Comparison of ENCODE assay signal across 8 mouse cellular contexts in the genomic region with DNA sequence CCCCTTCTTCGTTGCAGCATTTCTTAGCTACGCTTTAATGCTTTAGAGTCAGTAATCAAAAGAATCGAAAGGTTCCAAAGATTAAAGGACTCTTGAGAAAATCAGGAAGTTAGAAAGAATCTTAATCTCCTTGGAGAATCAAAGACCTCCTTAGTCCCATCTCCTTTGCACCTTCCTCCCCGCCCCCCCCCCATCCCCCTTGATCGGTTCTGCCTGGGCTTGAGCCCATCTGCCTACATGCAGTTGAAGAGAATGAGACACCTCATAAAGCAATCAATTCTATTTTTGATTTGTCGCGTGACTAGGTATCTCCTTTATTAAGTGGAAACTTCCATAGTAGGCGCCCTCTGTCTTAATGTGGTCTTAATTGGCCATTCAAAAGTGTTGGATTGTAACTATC. TPM values are rescaled to one million over a fixed set of nuclear protein-coding genes. Genes with fewer than 3 reads are reported as not detected.
DNase-seq lines count a peak whose midpoint lies in the region; ATAC-seq and TF ChIP-seq lines count a peak whose summit lies in the region.

No protein-coding gene starts in this region.

- H3K4me2 ChIP-seq in embryonic facial prominence, embryonic 15.5 days (replicated peaks), result peak overlapping the region; percentile 94
- H3K4me2 ChIP-seq in intestine, embryonic 14.5 days (ENCODE audit: low read length), result peak overlapping the region; percentile 90

- 19% methylated on average over 8 of the region's 8 CpGs for WGBS in embryonic facial prominence, embryonic 15.5 days
- WGBS in intestine, embryonic 14.5 days, result 29% methylated on average over 8 of the region's 8 CpGs
- WGBS in cerebellum, adult 2 months, result 26% methylated on average over 8 of the region's 8 CpGs

- peak overlapping the region; percentile 96 for H3K27ac ChIP-seq in layer of hippocampus, adult 2 months
- 0 out of 2 replicates have a peak overlapping the region, but pooled peaks have one; percentile 48 for H3K27ac ChIP-seq in embryonic facial prominence, embryonic 15.5 days (replicated peaks)
- H3K27ac ChIP-seq in intestine, embryonic 14.5 days (ENCODE audit: low read depth), result no peak overlapping the region
- H3K27ac ChIP-seq in cerebellum, adult 2 months (ENCODE audit: insufficient read depth, low read length), result no peak overlapping the region

- H3K4me1 ChIP-seq in embryonic facial prominence, embryonic 15.5 days, result peaks cover 27% of the 10 kb centered on the region
- H3K4me1 ChIP-seq in intestine, embryonic 14.5 days (replicated peaks; ENCODE audit: control insufficient read depth, insufficient read depth, low read length), result peaks cover 22% of the 10 kb centered on the region
- H3K4me1 ChIP-seq in cerebellum, adult 2 months (ENCODE audit: control insufficient read depth, insufficient read depth, low read length), result no peaks in the 10 kb centered on the region; the same call in none of the 2 replicates

- TF ChIP-seq CTCF in layer of hippocampus, adult 2 months (conservative IDR thresholded peaks at IDR 0.05), result no peak
- TF ChIP-seq CTCF in cerebellum, adult 2 months (IDR thresholded peaks at IDR 0.05; ENCODE audit: borderline replicate concordance, insufficient read depth, low read depth, low read length), result no peak

- H3K4me3 ChIP-seq in layer of hippocampus, adult 2 months, result peak overlapping the region; percentile 95
- H3K4me3 ChIP-seq in embryonic facial prominence, embryonic 15.5 days (replicated peaks), result peak overlapping the region; percentile 91
- peak overlapping the region; percentile 69 for H3K4me3 ChIP-seq in intestine, embryonic 14.5 days (ENCODE audit: low read depth, low read length)
- no peak overlapping the region for H3K4me3 ChIP-seq in cerebellum, adult 2 months (replicated peaks; ENCODE audit: insufficient read depth, low read depth, low read length)

- DNase-seq in layer of hippocampus, adult 2 months (ENCODE audit: low spot score in 2 of 2), result no peak
- DNase-seq in layer of hippocampus, postnatal 10 days (ENCODE audit: low spot score in 2 of 2), result no peak
- DNase-seq in intestine, embryonic 14.5 days (ENCODE audit: low spot score), result peak; percentile 16
- DNase-seq in naive thymus-derived CD4-positive, alpha-beta T cell, adult 2 months (ENCODE audit: low read depth), result peak; percentile 16
- DNase-seq in left cerebral cortex, adult 18-20 months (ENCODE audit: low spot score in 2 of 2), result no peak
- no peak for DNase-seq in natural killer cell, adult 2 months (ENCODE audit: low spot score in 2 of 2)
- DNase-seq in cerebellum, adult 2 months, result no peak

- no peaks in the 10 kb centered on the region for H3K27me3 ChIP-seq in embryonic facial prominence, embryonic 15.5 days
- H3K27me3 ChIP-seq in intestine, embryonic 14.5 days (replicated peaks; ENCODE audit: control insufficient read depth, insufficient read depth, low read length), result no peaks in the 10 kb centered on the region
- no peaks in the 10 kb centered on the region for H3K27me3 ChIP-seq in cerebellum, adult 2 months (ENCODE audit: control insufficient read depth, insufficient read depth, low read length)

- TF ChIP-seq POLR2A in cerebellum, adult 2 months (IDR thresholded peaks at IDR 0.05; ENCODE audit: borderline replicate concordance, insufficient read depth, low read length), result no peak

- H3K36me3 ChIP-seq in embryonic facial prominence, embryonic 15.5 days, result no peaks in the 10 kb centered on the region
- H3K36me3 ChIP-seq in intestine, embryonic 14.5 days (ENCODE audit: control insufficient read depth, insufficient read depth, low read length), result no peaks in the 10 kb centered on the region

- H3K9me3 ChIP-seq in embryonic facial prominence, embryonic 15.5 days (replicated peaks), result no peaks in the 10 kb centered on the region
- H3K9me3 ChIP-seq in intestine, embryonic 14.5 days (ENCODE audit: control insufficient read depth, low read length), result no peaks in the 10 kb centered on the region

- no peak for ATAC-seq in embryonic facial prominence, embryonic 15.5 days (ENCODE audit: insufficient number of reproducible peaks, low FRiP score, low TSS enrichment, low read depth)
- no peak for ATAC-seq in intestine, embryonic 14.5 days (replicated peaks; ENCODE audit: low FRiP score, low TSS enrichment, low read depth)

- H3K9ac ChIP-seq in embryonic facial prominence, embryonic 15.5 days, result 0 out of 2 replicates have a peak overlapping the region, but pooled peaks have one; percentile 80
- no peak overlapping the region; the same call in 1 of the 2 replicates for H3K9ac ChIP-seq in intestine, embryonic 14.5 days (ENCODE audit: low read length)

RNA-seq across cellular contexts. Expression of a gene that starts 0.5 kb away (rescaled TPM):
- 10 to 100 TPM; 60.0 to 62.3 TPM for total RNA-seq in layer of hippocampus, adult 2 months (2021)
- total RNA-seq in layer of hippocampus, postnatal 10 days (2021), result 10 to 100 TPM; 78.0 to 78.1 TPM
- polyA plus RNA-seq in embryonic facial prominence, embryonic 15.5 days (2015; fragmentation: Nextera tagmentation; extraction: Ambion mirVana), result 10.8 and 11.5 TPM in 2 replicates
- polyA plus RNA-seq in intestine, embryonic 14.5 days (2014; fragmentation: Nextera tagmentation; extraction: Ambion mirVana), result 17.5 and 20.9 TPM in 2 replicates
- total RNA-seq in left cerebral cortex, adult 18-20 months (2021), result 10 to 100 TPM; 51.7 to 54.2 TPM
- polyA plus RNA-seq in cerebellum, adult 2 months (2012; rRNA removed), result 28.5 and 31.8 TPM in 2 replicates

RNA-seq across cellular contexts. Expression of a gene that starts 54.6 kb away (rescaled TPM):
- not detected for total RNA-seq in layer of hippocampus, adult 2 months (2021)
- not detected for total RNA-seq in layer of hippocampus, postnatal 10 days (2021)
- polyA plus RNA-seq in embryonic facial prominence, embryonic 15.5 days (2015; fragmentation: Nextera tagmentation; extraction: Ambion mirVana), result 1.5 and 1.8 TPM in 2 replicates
- 0.26 and 0.43 TPM in 2 replicates for polyA plus RNA-seq in intestine, embryonic 14.5 days (2014; fragmentation: Nextera tagmentation; extraction: Ambion mirVana)
- not detected for total RNA-seq in left cerebral cortex, adult 18-20 months (2021)
- polyA plus RNA-seq in cerebellum, adult 2 months (2012; rRNA removed), result 0.33 TPM in 1 of 2 replicates, not detected in the other

Comparison
In these comparisons a context has a peak if more than half of its experiments do, and no peak if none do; other contexts are left out.
1. DNase-seq: peak in intestine, embryonic 14.5 days (single experiment) and naive thymus-derived CD4-positive, alpha-beta T cell, adult 2 months (single experiment); none in layer of hippocampus, adult 2 months (0 of 2), layer of hippocampus, postnatal 10 days (0 of 2), left cerebral cortex, adult 18-20 months (0 of 2), natural killer cell, adult 2 months (0 of 2) and cerebellum, adult 2 months (0 of 2).
2. H3K27ac ChIP-seq: peak in layer of hippocampus, adult 2 months (single experiment) and embryonic facial prominence, embryonic 15.5 days (single experiment); none in intestine, embryonic 14.5 days (single experiment) and cerebellum, adult 2 months (single experiment).